Mouse (Mus musculus) heart, adult 2 months (tissue): ENCODE measurements around the gene Spata33.

Experiments
- CTCF ChIP-seq: fragments of 200-600 bp; IDR thresholded peaks from 2 replicates; pipeline ENCODE4 v1.8.1; 2022; ENCODE audit warnings: antibody characterized with exemption, mild to moderate bottlenecking, moderate library complexity
- EP300 ChIP-seq: fragments of 200-500 bp; IDR thresholded peaks from 2 replicates; pipeline ENCODE4 v1.6.1; 2011; ENCODE audit warnings: low read depth, low read length, control low read depth; ENCODE audit not compliant: insufficient read depth
- POLR2A ChIP-seq: fragments of 200-500 bp; IDR thresholded peaks from 2 replicates; pipeline ENCODE4 v1.6.1; 2011; ENCODE audit warnings: mild to moderate bottlenecking, low read depth, low read length, control low read depth; ENCODE audit not compliant: insufficient read depth

GRCm38 (mm10) chr8:123244382-123244781 is 31.8 kb downstream of the Spata33 start:
- TF ChIP-seq POLR2A: no peak
- TF ChIP-seq EP300: no peak
- no peak for TF ChIP-seq CTCF
